Mouse (Mus musculus): ENCODE measurements around the gene Klf7.

DNA sequence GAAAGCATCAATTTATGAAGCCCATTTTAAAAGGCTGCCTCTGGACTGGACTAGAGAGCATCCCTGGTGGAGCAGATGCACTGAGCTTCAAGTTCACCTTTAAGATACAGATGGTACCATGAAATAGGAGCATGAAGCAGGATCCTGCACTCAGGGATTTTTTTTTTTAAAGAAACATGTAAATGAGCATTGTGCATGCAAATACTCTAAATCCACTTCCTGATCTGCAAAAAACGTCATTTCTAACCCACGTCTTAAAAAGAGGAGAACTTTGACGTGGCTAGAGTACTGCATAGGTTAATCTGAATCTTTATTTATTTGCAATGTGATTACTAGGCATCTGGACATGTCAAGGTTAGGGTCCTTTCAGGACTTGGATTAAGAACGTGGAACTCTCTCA is 73.5 kb downstream of the Klf7 start:
- TF ChIP-seq CTCF (IDR thresholded peaks at IDR 0.05) (no peak), EP300 (IDR thresholded peaks at IDR 0.05; ENCODE audit: insufficient read depth, low read depth, low read length) (no peak), POLR2A (IDR thresholded peaks at IDR 0.05; ENCODE audit: insufficient read depth, low read depth, low read length) (no peak)
